Mouse (Mus musculus) thymus, postnatal 25 days (tissue): ENCODE results near the gene Dvl2.
"Not testable (repeated sequence)": the region's sequence is repeated elsewhere in the genome, so short reads cannot be mapped to it uniquely, and the experiment has no call there.

Experiments
- DNase-seq: peaks from one replicate; pipeline ENCODE4 v3.0.0; 2022

Dvl2 gene

GRCm38 (mm10) chr11:70012931-70013330 is 12.5 kb downstream of the Dvl2 start:
- DNase-seq, result no peak

GRCm38 (mm10) chr11:70013408-70013807 is 13.0 kb downstream of the Dvl2 start:
- DNase-seq, result no peak

DNA sequence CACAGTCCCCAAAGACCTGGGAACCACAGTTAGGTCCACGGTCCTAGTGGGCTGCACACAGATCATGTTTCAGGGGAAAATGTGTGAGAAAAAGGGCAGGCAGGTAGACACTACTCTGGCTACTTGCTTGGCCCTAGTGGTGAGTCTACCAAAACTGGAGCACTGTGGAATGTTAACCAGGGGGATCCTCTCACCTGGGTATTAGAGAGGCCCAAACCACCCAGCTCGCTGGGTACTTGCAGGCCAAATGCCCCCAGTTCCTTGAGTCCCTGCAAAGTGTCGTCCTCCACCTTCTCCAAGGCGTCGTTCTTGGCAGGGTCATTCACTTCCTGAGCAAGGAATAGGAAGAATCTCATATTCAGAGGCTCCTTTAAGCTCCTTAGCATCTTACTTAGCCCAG is 13.7 kb downstream of the Dvl2 start:
- DNase-seq, result no peak

- DNase-seq, result peak; percentile 85
Observed at GRCm38 (mm10) chr11:70014880-70015558, 14.6 kb downstream of the Dvl2 start, which contains the start of gene Acadvl. Gene Acadvl (minus strand): TSS chr11:70015411.

DNA sequence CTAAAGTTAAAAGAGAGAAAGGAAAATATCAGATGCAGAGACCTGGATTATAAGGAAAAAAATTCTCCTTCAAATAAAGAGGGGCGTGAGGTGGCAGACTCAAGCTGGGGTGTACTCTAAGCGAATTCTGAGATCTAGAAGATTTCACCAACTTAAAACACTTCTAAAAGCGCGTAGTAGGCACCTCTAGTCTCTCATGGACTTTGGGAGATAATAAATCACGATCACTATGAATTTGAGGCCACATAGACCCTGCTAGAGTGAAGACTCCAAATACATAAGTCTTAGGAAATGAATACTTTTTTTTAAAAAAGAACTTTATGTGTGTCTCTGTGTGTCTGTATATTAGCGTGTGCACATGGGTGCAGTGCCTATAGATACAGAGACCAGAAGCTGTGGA is 15.3 kb downstream of the Dvl2 start:
- DNase-seq, result no peak

- DNase-seq, result not testable (repeated sequence)
Observed at GRCm38 (mm10) chr11:70016177-70016576, 15.8 kb downstream of the Dvl2 start.

- DNase-seq, result no peak
Observed at GRCm38 (mm10) chr11:70016669-70017068, 16.3 kb downstream of the Dvl2 start, which contains the start of gene Dlg4. Gene Dlg4 (plus strand): TSS chr11:70016942.

- no peak for DNase-seq
Observed at GRCm38 (mm10) chr11:70017199-70017767, 16.9 kb downstream of the Dvl2 start.

- DNase-seq, result peak; percentile 67
Observed at GRCm38 (mm10) chr11:70018131-70018990, 18.0 kb downstream of the Dvl2 start.

DNA sequence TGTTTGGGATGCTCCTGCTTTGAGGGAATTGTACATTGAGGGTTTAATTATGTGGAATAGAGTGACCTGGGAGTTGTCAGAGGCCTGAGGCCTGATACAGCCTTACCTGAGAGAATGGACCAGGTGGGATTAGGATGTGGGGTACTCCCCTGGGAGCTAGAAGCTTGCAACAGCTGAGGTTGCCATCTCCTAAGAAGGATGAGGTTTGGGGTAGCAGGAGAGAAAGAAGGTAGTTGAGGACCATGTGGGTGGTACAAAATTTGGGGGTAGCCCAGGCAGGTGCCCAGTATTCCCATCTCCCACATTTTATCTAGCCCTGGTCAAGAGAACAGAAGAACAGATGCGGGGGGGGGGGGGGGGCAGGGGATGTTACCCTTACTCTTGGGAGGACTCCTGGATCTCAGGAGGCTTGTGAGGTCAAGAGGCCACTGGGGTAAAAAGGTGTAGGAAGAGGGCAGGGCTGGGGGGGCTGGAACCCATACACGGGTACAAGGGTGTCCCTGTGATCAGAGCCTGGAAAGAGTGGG is 19.2 kb downstream of the Dvl2 start:
- DNase-seq, result no peak

DNA sequence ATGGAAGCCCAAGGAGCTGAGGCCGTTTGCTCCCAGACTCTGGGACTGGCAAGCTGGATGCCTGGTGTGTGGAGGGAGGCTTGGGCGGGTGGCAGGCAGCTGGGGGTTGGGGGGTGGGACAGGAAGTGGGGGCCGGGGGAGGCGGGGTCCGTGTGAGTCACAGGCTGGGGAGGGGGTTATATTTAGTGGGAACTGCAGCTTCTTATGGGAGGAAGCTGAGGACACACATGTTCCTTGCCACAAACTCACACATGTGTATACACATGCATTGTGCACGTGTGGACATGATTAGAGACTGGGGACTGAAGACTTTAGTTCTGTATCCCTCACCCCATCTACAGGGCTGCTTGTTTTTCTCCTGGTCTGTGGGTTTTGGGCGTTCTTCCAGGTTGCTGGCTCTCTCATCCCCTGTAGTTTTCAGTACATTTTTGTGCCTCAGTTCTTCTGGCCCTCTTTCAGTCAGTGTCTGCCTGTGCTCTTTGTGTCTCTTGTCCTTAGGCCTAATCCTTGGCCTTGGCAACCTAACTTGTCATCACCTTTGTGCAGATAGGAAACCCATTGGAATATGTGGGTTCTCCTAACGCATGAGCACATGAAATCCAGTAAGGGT is 19.7 kb downstream of the Dvl2 start:
- DNase-seq, result peak; percentile 65

- peak; percentile 77 for DNase-seq
Observed at GRCm38 (mm10) chr11:70020731-70021263, 20.4 kb downstream of the Dvl2 start.

GRCm38 (mm10) chr11:70021264-70022132 is 21.1 kb downstream of the Dvl2 start:
- peak; percentile 94 for DNase-seq

DNA sequence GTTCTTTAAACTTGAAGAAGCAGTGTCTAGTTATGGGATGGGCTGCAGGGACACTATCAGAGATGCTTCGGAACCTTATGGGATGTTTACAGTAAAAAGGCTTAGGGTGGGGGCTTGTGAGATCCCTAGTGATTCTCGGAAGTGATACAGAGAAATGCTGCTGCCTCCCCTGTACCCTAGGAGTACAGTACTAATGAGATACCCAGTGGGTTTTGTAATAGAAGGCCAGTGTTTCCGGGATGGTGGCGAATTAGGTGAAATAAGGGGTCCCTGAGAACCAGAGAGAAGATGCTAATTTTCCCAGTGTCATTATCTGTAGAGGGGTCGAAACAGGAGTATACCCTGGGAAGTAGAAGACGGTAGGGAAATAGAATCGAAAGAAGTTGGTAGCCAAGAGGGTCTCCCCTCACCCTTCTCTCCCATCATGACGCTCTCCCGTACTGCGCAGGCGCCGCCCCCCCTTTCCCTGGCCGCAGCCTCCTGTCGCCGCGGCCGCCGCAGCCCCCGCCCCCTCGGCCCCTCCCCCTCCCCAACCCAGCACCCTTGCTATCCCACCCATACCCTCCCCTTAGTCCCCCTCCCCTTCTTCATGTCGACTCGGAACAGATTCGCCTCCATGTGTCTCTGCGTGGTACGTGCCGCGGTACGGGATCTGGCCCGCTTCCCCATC is 23.2 kb downstream of the Dvl2 start:
- DNase-seq, result peak; percentile 29

DNA sequence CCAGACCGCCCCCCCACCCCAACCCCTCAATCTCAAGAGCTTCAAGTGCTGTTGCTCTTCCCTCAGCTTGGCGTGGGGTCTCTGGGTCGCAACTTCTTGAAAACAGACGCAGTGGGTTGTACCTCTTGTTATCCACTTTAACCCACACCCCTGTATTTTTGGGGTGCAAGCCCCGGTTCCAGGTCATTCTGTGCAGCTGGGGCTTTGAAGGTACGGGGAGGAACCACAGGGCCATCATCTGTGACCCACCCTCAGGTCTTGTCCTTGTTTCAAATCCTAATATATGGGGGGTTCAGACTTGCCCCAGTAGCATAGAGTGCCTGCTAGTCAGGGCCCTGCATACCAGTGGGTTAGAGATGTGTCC is 23.7 kb downstream of the Dvl2 start:
- DNase-seq, result no peak

DNA sequence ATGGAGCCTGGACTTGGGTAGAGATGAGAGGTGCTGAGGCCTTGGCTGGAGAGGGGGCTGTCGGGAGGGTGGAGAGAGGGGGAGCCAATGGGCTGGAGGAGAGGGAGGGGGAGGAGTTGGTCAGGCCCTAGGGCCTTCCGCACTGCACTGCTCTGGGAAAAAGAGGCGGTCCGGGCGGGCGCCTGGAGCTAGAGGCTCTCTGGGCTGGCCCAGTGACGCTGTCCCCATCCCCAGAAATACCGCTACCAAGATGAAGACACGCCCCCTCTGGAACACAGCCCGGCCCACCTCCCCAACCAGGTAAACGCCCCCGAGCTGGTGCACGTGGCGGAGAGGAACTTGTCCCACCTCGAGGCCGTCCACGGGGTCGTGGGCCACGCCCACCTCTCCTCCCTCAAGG is 26.3 kb downstream of the Dvl2 start:
- DNase-seq, result no peak

GRCm38 (mm10) chr11:70027397-70027796 is 27.0 kb downstream of the Dvl2 start:
- peak; percentile 33 for DNase-seq

GRCm38 (mm10) chr11:70028401-70029129 is 28.2 kb downstream of the Dvl2 start:
- DNase-seq, result no peak

- DNase-seq, result peak; percentile 68
Observed at GRCm38 (mm10) chr11:70029130-70029801, 28.9 kb downstream of the Dvl2 start.
